Mouse (Mus musculus) T-helper 2 cell (primary cell): ENCODE measurements around the gene Gsk3b.
"Not testable (repeated sequence)": the region's sequence is repeated elsewhere in the genome, so short reads cannot be mapped to it uniquely, and the experiment has no call there.

ENCODE experiments used
- in situ Hi-C: fragments of 300-600 bp; cut with MboI, MseI; formaldehyde crosslinking; loops from one replicate; pipeline ENCODE4 v1.15.1; 2025; ENCODE audit warnings: high pct_unique_total_duplicates

Gene Gsk3b

GRCm38 (mm10) chr16:38100569-38100968, 11.8 kb downstream of the Gsk3b start:
- in situ Hi-C loops = no loop called here

- in situ Hi-C loops = no loop called here
Observed at GRCm38 (mm10) chr16:38105453-38105852, 16.7 kb downstream of the Gsk3b start.

- in situ Hi-C loops = no loop called here
Observed at GRCm38 (mm10) chr16:38106542-38106941, 17.7 kb downstream of the Gsk3b start.

- in situ Hi-C loops = no loop called here
Observed at GRCm38 (mm10) chr16:38110001-38110400, 21.2 kb downstream of the Gsk3b start.

GRCm38 (mm10) chr16:38110575-38110974, 21.8 kb downstream of the Gsk3b start:
- in situ Hi-C loops = no loop called here

GRCm38 (mm10) chr16:38114074-38114473, 25.3 kb downstream of the Gsk3b start:
- in situ Hi-C loops = no loop called here

GRCm38 (mm10) chr16:38117909-38118308, 29.1 kb downstream of the Gsk3b start:
- in situ Hi-C loops = not testable (repeated sequence)

- in situ Hi-C loops = no loop called here
Observed at GRCm38 (mm10) chr16:38118723-38119122, 29.9 kb downstream of the Gsk3b start.

- in situ Hi-C loops = no loop called here
Observed at GRCm38 (mm10) chr16:38119286-38119685, 30.5 kb downstream of the Gsk3b start.

- in situ Hi-C loops = no loop called here
Observed at GRCm38 (mm10) chr16:38129171-38129570, 40.4 kb downstream of the Gsk3b start.

- in situ Hi-C loops = no loop called here
Observed at GRCm38 (mm10) chr16:38131041-38131440, 42.2 kb downstream of the Gsk3b start.

GRCm38 (mm10) chr16:38131756-38132155, 43.0 kb downstream of the Gsk3b start:
- in situ Hi-C loops = no loop called here

GRCm38 (mm10) chr16:38132210-38132609, 43.4 kb downstream of the Gsk3b start:
- in situ Hi-C loops = no loop called here

GRCm38 (mm10) chr16:38137296-38137695, 48.5 kb downstream of the Gsk3b start:
- in situ Hi-C loops = loop anchor here (5.0 kb wide), 1 partner anchor 50 kb away; no protein-coding TSS in a partner anchor

- in situ Hi-C loops = no loop called here
Observed at GRCm38 (mm10) chr16:38144898-38145297, 56.1 kb downstream of the Gsk3b start.

GRCm38 (mm10) chr16:38150555-38150954, 61.8 kb downstream of the Gsk3b start:
- in situ Hi-C loops = no loop called here

- in situ Hi-C loops = no loop called here
Observed at GRCm38 (mm10) chr16:38157854-38158622, 69.2 kb downstream of the Gsk3b start.

GRCm38 (mm10) chr16:38162019-38162418, 73.2 kb downstream of the Gsk3b start:
- in situ Hi-C loops = no loop called here

- in situ Hi-C loops = no loop called here
Observed at GRCm38 (mm10) chr16:38164811-38165591, 76.2 kb downstream of the Gsk3b start.

- in situ Hi-C loops = no loop called here
Observed at GRCm38 (mm10) chr16:38168971-38169370, 80.2 kb downstream of the Gsk3b start.

GRCm38 (mm10) chr16:38179150-38179549, 90.3 kb downstream of the Gsk3b start:
- in situ Hi-C loops = no loop called here

GRCm38 (mm10) chr16:38181421-38181820, 92.6 kb downstream of the Gsk3b start:
- in situ Hi-C loops = no loop called here
